Mouse (Mus musculus) c-Kit-positive CD71-positive TER-119-positive erythroid progenitor cells, embryonic 14.5 days (primary cell): ENCODE measurements around the gene Stpg4.

Experiments used
- DNase-seq: peaks from one replicate; pipeline ENCODE4 v3.0.0-alpha.2; 2013; ENCODE audit warnings: low spot score

The Stpg4 gene

GRCm38 (mm10) chr17:87378354-87379159 is 49.0 kb downstream of the Stpg4 start:
- DNase-seq: no peak

- no peak for DNase-seq
Measured at GRCm38 (mm10) chr17:87377536-87377935, 50.0 kb downstream of the Stpg4 start.

- no peak for DNase-seq
Measured at GRCm38 (mm10) chr17:87376831-87377471, 50.6 kb downstream of the Stpg4 start.

- DNase-seq: no peak
Measured at GRCm38 (mm10) chr17:87375941-87376511, 51.5 kb downstream of the Stpg4 start.

GRCm38 (mm10) chr17:87373327-87373726 is 54.2 kb downstream of the Stpg4 start:
- DNase-seq: no peak

GRCm38 (mm10) chr17:87372189-87372588 is 55.4 kb downstream of the Stpg4 start:
- DNase-seq: no peak

GRCm38 (mm10) chr17:87369270-87369759 is 58.2 kb downstream of the Stpg4 start:
- DNase-seq: no peak

GRCm38 (mm10) chr17:87368481-87368880 is 59.1 kb downstream of the Stpg4 start:
- DNase-seq: no peak

GRCm38 (mm10) chr17:87367640-87368039 is 59.9 kb downstream of the Stpg4 start:
- no peak for DNase-seq

- no peak for DNase-seq
Measured at GRCm38 (mm10) chr17:87367228-87367627, 60.3 kb downstream of the Stpg4 start.

GRCm38 (mm10) chr17:87366520-87366919 is 61.0 kb downstream of the Stpg4 start:
- no peak for DNase-seq

GRCm38 (mm10) chr17:87365268-87365667 is 62.3 kb downstream of the Stpg4 start:
- peak; percentile 36 for DNase-seq

GRCm38 (mm10) chr17:87364108-87364507 is 63.4 kb downstream of the Stpg4 start:
- DNase-seq: no peak

GRCm38 (mm10) chr17:87361132-87361531 is 66.4 kb downstream of the Stpg4 start:
- no peak for DNase-seq

- no peak for DNase-seq
Measured at GRCm38 (mm10) chr17:87357506-87357905, 70.0 kb downstream of the Stpg4 start.

- DNase-seq: no peak
Measured at GRCm38 (mm10) chr17:87356261-87356660, 71.3 kb downstream of the Stpg4 start.

GRCm38 (mm10) chr17:87355456-87355855 is 72.1 kb downstream of the Stpg4 start:
- no peak for DNase-seq

GRCm38 (mm10) chr17:87353745-87354320 is 73.7 kb downstream of the Stpg4 start:
- no peak for DNase-seq

GRCm38 (mm10) chr17:87352898-87353225 is 74.7 kb downstream of the Stpg4 start:
- no peak for DNase-seq

- no peak for DNase-seq
Measured at GRCm38 (mm10) chr17:87352106-87352897, 75.2 kb downstream of the Stpg4 start.

GRCm38 (mm10) chr17:87351241-87352105 is 76.1 kb downstream of the Stpg4 start:
- DNase-seq: no peak
